Mouse (Mus musculus): ENCODE data around the gene Sdhb.

Sdhb gene

DNA sequence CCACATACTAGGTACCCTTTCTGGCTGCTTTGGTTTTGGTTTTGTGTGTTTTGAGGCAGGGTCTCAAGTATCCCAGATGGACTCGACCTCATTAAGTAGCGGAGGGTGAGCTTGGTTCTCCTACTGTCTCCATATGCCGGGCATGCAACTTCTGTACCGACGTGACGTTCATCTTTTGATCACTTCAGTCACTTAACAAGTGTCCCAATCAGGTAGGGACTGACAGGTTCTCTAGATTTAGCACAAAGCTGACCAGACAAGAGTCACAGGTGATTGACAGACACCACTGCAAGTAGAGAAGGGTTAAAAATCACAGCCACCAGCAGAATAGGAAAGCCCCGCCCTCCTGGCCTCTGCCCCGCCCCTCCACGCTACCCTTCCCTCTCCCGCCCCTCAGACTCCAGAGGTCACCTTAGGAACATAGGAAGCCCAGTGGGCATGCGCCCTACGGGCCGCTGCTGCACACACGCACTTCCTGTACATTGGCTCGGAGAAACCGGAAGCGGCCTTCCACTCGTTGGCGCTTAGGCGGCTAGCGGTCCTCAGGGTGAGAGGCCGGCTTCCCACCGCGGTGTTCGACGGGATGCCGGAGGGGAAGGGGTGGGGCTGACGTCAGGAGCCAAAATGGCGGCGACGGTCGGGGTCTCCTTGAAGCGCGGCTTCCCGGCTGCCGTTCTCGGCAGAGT is at the start of gene Sdhb:
Gene Sdhb (plus strand): TSS at position 423 of the 686 bp plus-strand sequence.
- DNase-seq (ENCODE audit: low read depth, low spot score): peak; percentile 100

DNA sequence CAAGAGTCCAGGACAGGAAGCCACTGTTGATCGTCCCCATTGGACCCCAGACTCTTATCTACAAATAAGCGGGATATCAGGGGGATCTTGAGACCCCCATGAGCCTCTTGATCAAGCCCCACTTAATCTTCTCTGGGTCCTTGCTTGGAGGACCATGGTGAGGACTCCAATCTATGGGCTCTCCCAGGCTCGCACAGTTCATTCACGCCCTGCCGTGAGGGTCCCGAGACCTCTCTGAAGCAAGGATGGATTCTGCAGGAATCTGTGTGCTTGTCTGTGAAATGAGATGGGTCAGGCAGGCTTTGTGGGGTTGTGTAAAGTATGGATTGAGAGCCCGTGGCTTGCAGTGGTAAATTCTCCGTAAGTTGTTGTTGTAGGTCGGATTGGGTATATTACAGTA is 49.6 kb upstream of the Sdhb start:
- DNase-seq (ENCODE audit: low read depth, low spot score): no peak

DNA sequence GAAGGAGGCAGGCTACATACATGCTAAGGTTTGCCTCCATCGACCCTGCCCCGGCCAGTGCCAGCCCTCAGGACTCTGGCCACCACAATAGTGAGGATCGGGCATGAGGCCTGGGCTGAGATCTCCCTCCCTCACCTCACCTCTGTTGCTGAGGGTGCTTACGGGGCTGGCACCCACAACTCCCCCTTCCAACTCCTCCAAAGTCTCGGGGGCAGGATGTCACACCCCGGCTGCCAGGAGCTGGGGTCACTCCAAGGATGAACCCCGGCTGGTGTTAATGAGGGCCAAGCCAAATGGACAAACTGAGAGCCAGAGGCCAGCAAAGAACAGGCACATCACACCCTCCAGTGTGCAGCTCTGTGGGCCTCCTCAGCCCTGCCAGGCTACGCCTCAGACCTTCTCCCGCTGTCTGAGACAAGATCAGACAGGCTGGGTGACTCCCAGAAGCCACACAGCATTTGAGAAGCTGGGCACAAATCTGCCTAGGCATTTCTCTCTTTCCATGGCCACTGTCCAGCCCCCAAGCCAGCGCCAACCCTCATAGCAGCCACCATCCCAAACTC is 48.7 kb upstream of the Sdhb start:
- no peak for DNase-seq (ENCODE audit: low read depth, low spot score)

DNA sequence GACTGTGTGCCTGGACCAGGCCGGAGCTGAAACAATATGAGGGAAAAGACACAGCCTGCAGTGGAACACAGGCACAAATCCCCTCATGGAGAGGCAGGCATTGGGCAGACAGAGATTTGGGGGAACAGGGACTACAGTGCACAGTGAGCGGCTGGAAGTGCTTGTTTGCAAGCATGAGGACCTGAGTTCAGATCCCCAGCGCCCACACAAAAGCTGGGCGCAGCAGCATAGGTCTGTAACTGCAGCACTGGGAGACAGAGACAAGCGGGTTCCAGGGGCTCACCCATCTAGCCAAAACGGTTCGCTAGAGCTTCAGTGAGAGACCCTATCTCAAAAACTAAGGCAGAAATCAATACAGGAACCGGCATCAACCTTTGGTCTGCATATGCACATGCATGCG is 47.4 kb upstream of the Sdhb start:
- no peak for DNase-seq (ENCODE audit: low read depth, low spot score)

DNA sequence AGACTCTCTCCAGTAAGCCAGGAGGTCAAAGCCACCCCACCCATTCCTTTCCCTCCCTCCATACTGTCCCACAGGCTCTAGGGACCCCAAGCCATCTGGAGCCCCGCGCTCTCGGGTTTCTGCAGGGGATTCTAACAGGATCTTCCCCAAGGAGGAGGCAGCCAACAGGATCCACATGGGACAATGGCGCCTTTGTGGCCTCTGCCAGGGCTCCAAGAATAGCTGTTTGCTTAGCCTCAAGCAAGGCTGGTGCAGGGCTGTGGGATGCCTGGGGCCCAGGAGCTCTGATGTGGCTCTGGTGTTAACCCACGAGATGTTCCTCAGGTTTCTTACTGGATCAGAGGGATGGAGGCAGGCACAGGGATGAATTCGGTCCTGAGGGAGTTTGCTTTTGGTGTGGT is 46.3 kb upstream of the Sdhb start:
- no peak for DNase-seq (ENCODE audit: low read depth, low spot score)

DNA sequence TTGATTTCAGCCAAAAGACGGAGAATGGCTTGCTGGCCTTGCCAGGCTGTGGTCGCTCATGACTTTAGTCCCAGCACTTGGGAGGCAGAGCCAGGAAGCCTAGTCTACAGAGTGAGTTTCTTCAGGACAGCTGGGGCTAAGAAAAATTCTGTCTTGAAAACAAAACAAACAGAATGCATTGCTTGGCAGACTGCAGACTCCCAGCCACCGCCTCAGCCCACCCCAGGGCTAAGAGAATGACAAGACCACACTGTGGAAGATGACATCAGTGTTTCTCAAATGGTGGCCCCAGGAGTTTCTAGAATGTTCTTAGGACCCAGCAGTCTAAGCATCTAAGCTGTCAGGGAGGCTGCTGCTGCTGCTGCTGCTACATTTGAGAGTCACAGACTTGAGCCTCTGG is 45.8 kb upstream of the Sdhb start:
- no peak for DNase-seq (ENCODE audit: low read depth, low spot score)

DNA sequence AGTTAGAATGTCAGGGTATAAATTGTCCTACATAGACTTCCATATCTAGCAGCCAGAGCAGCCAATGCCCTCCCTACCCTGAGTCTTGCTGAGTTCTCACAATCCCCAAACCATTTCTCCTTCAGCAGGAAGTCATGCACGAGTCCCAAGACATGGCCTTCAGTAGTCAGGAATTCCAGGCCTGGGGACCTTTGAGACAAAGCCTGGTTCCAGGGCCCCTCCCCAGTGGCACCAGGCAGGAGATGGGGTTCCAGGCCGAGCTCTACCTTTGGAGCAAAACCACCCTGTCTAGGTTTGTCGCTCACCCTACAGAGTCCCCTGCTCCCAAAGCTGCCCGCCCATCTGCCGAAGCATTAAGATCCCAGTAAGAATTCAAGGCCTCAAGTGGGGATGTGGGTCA is 44.7 kb upstream of the Sdhb start:
- DNase-seq (ENCODE audit: low read depth, low spot score): no peak

DNA sequence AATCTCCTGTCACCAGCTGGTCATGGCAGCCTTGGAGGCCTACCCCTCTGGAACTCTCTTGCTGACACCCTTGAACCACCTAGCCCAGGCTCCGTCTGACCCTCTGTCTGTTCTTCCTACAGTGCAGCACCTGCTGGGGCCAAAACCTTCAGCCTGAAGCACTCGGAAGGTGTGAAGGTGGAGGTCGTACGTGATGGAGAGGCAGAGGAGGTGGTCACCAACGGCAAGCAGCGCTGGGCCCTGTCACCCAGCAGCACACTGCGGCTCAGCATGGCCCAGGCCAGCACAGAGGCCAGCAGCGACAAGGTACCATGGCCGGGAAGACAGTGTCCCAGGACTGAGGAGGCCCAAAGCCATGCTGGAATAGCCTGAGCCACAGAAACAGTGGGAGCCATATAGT is 43.6 kb upstream of the Sdhb start:
- no peak for DNase-seq (ENCODE audit: low read depth, low spot score)

DNA sequence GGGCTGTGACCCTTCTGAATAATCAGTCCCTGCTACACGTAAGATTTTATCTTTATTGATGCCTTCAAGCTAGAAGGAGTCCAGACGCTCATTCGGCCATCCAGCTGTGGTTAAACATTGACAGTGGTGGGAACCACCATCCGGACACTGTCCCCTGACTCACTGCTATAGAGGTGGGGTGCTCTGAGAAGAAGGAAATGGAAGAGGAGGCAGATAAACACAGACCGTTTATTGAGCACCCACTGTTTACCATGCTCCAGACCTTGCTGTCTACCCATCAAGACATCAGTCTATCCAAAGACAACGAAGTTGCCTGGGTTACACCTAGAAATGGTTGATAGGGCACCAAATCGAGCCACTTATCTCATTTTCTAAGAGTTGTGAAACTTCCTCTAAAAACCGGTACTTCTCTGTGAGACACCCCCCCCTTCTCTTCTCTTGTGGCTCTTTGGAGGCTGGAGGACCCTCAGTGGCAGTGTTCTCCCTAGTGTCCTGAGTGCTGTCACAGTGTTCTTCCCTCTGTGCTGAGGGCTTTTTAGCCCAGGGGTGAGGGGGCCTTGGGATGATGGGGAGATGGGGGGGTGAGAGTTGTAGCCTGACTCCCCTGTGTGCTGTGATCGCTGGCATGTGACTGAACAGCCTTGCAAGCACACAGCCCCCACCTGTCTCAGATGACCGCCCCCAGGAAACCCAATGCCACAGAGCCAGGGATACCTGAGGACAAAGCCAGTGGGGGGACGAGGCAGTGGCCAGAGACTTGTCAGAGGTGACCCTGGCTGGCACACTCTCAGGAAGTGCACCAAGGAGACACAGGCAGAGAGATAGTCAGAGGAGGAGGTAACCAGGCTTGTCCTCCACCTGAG is 40.8 kb upstream of the Sdhb start:
- DNase-seq (ENCODE audit: low read depth, low spot score): no peak

DNA sequence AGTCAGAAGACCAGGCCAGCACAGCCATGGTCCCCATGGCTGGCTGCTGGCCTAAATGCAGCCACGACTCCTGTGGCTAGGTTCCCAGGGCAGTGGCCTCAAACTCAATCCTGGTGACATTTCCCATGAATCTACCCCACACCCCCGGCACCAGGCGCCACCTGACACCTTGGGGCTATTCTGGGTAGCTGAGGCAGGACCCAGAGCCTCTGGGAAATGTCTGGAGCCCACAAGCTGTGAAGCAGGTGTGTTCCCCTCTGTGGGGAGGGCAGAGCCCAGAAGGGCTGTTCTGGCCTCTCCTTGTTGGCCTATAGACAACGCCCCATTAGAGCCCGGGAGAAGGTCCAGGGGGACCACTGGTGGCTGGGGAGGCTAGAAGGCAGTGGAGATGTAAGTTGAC is 38.5 kb upstream of the Sdhb start:
- DNase-seq (ENCODE audit: low read depth, low spot score): no peak

DNA sequence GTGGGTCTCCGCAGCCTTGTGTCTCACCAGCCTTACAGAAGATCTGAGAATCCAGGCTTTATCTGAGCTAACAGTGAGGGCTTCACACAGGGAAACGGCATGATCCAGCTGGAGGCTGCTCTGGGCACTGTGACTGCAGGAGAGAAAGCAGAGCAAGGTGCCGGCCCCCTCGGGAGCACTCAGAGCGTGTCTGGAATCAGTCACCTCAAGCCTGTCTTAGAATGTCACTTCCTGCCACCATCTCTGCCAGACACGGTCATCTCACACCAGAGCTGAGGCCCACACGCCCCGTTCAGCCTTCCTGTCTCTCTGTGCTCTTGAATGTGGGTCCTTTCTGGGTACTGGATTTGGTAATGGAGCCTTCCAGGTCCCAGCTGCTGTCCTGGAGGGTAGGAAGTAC is 35.4 kb upstream of the Sdhb start:
- no peak for DNase-seq (ENCODE audit: low read depth, low spot score)

DNA sequence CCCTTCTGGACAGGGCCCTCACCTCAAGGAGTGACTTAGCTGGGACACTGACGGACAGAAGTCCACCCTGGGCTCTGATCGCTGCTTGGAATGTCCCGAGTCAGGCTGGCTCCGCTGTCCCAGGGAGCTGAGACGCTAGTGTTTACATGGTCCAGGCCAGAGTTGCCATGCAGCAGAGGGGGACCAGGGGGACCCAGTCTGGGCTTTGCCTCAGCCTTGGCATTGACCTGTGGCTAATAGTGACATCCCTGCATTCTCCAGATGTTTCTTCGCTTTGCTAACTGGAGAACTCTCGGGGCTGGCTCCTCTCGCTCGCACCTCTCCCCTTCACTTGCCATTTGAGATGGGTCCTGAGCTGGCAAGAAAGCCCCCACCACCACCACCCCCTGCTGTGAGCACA is 32.7 kb upstream of the Sdhb start:
- DNase-seq (ENCODE audit: low read depth, low spot score): no peak

DNA sequence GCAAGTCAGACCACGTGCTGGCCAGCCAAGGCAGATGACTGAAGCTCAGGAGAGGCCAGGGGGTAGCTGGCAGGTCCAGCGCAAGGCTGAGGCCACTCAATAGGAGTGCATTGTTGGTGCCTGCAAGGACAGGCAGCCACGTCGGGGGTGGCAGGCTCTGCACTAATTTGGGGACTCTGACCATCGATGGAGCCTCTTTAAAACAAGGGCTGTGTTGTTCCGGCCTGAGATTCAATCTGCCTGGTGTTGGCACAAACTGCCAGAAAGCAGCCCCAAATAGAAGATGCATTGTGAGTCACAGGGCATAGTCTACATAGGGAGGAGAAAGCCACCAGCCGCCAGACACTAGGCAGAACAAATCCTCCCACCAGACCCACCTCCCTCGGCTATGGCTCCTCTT is 31.3 kb upstream of the Sdhb start:
- no peak for DNase-seq (ENCODE audit: low read depth, low spot score)

DNA sequence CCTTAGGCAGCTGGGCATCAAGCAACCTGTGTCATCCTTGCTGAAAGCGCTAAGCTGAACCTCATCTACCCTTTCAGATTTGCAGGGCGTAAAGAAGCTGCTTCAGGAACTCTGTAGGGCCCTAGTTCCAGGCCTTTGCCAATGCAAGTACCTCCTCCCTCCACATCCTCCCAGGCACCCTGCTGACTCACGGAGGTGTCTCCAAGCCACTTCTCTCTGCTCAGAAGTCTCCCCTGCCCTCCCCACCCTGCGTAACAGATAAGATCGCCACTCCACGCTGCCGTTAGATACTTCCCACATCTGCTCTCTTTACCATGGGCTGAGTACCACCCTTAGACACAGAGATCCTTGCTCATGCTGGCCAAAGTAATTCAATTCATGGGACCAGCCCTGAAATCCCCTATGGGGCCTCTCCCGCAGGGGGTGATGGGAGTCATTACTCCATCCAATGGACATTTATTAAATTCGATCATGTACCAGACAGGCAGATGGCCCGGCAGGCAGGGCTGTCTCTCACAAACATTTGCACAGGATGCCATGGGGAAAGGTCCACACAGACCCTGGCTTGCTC is 30.0 kb upstream of the Sdhb start:
- DNase-seq (ENCODE audit: low read depth, low spot score): no peak

DNA sequence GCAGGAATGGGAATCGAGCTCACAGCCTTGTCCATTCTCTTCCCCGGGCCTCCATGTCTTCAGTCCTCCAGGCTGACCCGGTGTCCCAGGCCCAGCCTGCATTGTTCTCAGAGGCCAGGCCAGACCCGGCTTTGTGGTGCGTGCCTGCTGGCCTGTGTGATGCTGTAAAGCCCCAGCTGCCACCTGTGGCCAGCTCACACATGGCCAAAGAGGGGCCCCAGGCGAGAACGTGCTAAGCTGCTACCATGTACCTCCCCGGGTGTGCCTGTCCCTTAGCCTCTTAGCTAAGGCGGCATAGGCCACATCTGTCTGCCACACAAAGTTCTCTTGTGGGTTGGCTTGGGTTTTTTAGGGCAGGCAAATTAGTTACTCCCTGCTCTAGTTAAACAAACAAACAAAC is 25.4 kb upstream of the Sdhb start:
- no peak for DNase-seq (ENCODE audit: low read depth, low spot score)

DNA sequence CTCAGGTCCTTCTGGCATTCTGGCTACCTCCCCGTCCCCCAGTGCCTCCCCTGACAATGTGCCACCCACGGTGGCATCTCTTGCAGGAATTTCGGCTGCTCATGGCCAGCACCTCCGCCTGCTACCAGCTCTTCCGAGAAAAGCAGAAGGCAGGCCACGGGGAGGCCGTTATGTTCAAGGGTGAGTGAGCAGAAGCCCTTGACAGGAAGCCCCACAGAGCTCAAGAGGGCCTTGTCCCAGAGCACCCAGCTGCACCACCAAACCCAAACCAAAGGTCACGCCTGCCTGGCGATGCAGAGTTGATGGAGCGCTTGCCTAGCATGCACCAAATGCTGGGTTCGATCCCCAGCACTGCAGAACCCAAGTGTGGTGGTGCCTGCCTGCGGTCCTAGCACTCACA is 16.6 kb upstream of the Sdhb start:
- DNase-seq (ENCODE audit: low read depth, low spot score): no peak

DNA sequence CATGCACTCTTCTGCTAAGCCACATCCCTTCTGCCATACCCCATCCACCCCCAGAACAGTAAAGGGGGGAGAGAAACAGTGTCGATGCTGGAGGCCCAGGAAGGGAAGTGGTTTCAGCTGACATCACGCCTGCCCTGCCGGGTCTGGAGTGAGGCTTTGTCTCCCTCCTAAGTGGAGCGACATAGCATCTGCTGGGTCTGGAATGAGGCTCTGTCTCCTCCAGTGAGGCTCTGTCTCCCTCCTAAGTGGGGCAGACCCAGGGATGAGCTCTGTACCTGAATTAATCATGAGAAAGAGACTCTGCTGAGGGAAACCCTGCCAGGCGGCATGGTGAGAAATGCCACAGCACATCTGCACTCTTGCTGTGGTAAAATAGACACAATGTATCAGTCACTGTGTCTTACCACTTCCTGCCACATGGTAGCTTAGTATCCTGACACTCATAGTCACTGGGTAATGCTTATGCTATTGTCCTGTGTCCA is 16.0 kb upstream of the Sdhb start:
- DNase-seq (ENCODE audit: low read depth, low spot score): no peak

DNA sequence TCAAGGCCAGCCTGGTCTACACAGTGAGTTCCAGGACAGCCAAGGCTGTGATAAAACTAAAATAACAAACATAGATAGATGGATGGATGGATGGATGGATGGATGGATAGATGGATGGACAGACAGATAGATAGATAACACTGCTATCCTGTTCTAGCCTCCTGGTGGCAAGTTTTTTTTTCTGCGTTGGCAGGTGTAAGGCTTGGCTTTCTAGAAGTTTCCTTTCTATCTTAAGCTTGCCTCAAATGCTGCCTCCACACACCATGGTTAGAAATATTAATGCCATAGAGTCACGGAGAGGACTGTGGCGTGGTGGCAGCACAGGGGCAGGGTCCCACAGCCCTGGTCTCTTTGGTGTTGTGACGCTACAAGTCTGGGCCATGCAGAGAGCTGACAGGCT is 15.4 kb upstream of the Sdhb start:
- DNase-seq (ENCODE audit: low read depth, low spot score): no peak

DNA sequence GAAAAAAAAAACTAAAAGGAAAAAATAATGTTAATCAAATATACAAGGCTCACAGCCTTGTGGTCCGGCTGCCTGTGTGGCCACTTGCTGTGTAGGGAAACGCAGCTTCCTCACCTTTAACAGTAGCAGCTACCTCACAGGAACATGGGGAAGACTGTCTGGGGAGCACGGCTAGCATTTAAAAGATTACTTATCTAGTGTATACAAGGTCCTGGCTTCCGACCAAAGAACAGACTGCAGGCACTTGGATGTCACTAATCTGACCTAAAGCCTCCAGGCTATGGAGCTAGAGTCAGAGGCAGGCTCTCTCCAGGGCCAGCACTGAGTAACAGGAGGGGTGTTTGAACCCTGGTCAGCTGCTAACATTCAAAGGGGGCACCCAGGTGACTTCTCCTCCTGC is 15.0 kb upstream of the Sdhb start:
- DNase-seq (ENCODE audit: low read depth, low spot score): no peak

DNA sequence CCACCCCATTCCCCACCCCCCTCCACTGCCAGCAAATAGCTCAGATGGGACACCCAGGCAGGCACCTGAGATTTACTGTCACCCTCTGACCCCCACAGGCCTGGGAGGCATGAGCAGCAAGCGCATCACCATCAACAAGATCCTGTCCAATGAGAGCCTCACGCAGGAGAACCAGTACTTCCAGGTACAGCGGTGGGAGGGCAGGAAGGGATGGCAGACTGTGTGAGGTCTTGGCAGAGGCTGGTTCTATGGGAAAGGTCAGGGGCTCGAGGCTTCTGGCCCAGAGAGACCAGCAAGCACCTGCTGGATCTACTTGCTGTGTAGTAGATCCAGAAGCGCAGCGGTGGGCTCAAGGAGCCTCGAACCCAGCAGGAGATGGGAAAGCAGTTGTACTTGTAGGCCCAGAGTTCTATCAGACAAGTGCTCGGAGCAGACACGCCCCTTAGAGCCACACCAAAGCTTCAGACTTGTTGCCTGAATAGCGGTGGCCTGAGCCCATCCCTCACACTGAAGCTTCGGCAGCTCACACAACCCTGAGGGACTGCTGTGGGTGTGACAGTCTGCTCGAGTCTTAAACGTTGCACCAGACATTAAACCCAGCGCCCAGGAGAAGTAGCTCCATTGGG is 14.3 kb upstream of the Sdhb start:
- peak; percentile 80 for DNase-seq (ENCODE audit: low read depth, low spot score)

DNA sequence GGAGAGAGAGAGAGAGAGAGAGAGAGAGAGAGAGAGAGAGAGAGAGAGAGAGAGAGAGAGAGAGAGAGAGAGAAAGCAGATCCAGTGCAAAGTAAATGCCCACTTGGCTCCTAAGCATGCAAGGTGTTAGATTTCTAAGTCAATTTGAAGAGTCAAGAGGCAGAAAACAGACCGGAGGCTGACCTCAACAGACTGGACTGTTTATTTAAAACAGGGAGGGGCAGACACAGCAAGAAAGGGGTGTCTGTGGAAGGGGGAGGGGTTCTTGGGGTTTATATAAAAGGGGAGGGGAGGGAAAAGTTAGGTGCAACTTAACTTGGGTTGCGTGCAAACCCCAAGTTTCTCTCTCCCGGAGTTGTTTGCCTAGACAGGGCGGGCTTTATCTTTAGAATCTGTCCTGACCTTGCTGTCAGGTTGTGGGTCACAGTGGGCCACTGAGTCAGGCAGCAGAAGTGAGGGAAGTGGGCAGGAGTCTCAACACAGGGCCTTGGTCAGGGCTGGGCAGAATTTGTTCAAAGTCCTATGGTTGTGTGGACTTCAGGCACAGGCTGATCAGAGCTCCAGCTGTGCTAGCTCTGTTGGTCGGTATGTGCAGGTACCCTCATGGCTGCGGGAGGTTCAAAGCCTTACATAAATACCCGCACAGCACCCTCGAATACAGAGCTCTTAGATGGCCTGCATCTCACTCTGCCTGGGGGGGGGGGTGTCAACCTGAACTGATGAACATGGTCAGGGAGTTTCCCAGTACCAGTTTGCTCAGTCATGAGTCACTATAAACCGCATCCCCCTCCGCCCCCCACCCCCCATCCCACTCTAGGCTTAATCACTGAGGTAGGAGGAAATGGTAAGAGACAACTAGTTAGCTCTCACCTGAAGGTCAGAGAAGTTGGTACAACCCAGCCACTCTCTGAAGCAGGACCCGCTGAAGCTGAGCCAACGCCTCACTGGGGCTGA is 13.2 kb upstream of the Sdhb start:
- no peak for DNase-seq (ENCODE audit: low read depth, low spot score)

Measured in R1 (cell line).